Mouse (Mus musculus) lung, postnatal 14 days (tissue): Measurements from ENCODE around the gene Cfap44.

ENCODE experiments used
- DNase-seq: peaks from one replicate; pipeline ENCODE4 v3.0.0; 2021

The Cfap44 gene

GRCm38 (mm10) chr16:44394577-44395243 is at the start of gene Cfap44:
Gene Cfap44 (plus strand): TSS chr16:44394796.
- DNase-seq, result peak; percentile 71

- peak; percentile 98 for DNase-seq
Measured at GRCm38 (mm10) chr16:44347071-44347901, 47.3 kb upstream of the Cfap44 start, which contains the start of gene Spice1. Gene Spice1 (plus strand): TSS chr16:44347121.

GRCm38 (mm10) chr16:44349801-44350397 is 44.7 kb upstream of the Cfap44 start:
- DNase-seq, result no peak

- DNase-seq, result no peak
Measured at GRCm38 (mm10) chr16:44356291-44356690, 38.3 kb upstream of the Cfap44 start.

- peak; percentile 58 for DNase-seq
Measured at GRCm38 (mm10) chr16:44357571-44358268, 36.9 kb upstream of the Cfap44 start.

GRCm38 (mm10) chr16:44361921-44362890 is 32.4 kb upstream of the Cfap44 start:
- peak; percentile 32 for DNase-seq

GRCm38 (mm10) chr16:44365522-44365921 is 29.1 kb upstream of the Cfap44 start:
- no peak for DNase-seq

GRCm38 (mm10) chr16:44375459-44375858 is 19.1 kb upstream of the Cfap44 start:
- DNase-seq, result no peak

- no peak for DNase-seq
Measured at GRCm38 (mm10) chr16:44380006-44380405, 14.6 kb upstream of the Cfap44 start.

- no peak for DNase-seq
Measured at GRCm38 (mm10) chr16:44381578-44381977, 13.0 kb upstream of the Cfap44 start.

- no peak for DNase-seq
Measured at GRCm38 (mm10) chr16:44383549-44383948, 11.0 kb upstream of the Cfap44 start.

GRCm38 (mm10) chr16:44384251-44384650 is 10.3 kb upstream of the Cfap44 start:
- no peak for DNase-seq

- DNase-seq, result peak; percentile 48
Measured at GRCm38 (mm10) chr16:44391877-44392548, 2.6 kb upstream of the Cfap44 start.

- DNase-seq, result no peak
Measured at GRCm38 (mm10) chr16:44404933-44405332, 10.3 kb downstream of the Cfap44 start.

GRCm38 (mm10) chr16:44407211-44407610 is 12.6 kb downstream of the Cfap44 start:
- DNase-seq, result no peak

- no peak for DNase-seq
Measured at GRCm38 (mm10) chr16:44408290-44408689, 13.7 kb downstream of the Cfap44 start.

GRCm38 (mm10) chr16:44410176-44410575 is 15.6 kb downstream of the Cfap44 start:
- DNase-seq, result peak; percentile 6

GRCm38 (mm10) chr16:44417596-44417995 is 23.0 kb downstream of the Cfap44 start:
- DNase-seq, result peak; percentile 3

- no peak for DNase-seq
Measured at GRCm38 (mm10) chr16:44421735-44422134, 27.1 kb downstream of the Cfap44 start.

GRCm38 (mm10) chr16:44423499-44423898 is 28.9 kb downstream of the Cfap44 start:
- peak; percentile 7 for DNase-seq

- DNase-seq, result no peak
Measured at GRCm38 (mm10) chr16:44428456-44428855, 33.9 kb downstream of the Cfap44 start.
